Mouse (Mus musculus): ENCODE measurements around the gene Tmem256. TPM values are rescaled to one million over a fixed set of nuclear protein-coding genes. Genes with fewer than 3 reads are reported as not detected.

Tmem256 gene
- polyA plus RNA-seq, 1 experiment from 2014 or later: 434 TPM

DNA sequence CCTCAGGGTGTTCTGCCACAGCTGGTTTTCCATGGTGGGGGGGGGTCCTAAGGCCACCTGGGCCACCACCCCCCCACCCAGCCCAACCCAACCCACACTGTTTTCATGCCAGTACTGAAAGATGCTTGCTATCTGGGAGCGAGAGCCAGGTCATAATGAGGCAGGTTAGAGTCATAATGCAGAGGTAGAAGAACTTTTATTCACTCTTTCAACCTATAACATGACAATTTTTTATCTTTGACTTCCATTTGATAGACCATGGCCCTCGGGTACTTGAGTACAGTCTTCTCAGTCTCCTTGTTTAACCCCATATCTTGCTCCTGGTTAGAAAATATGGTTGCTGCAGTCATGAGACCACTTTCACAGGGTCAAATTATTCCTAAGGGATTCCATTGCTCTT is 19.9 kb upstream of the Tmem256 start, which contains the start of gene Spem2:
Gene Spem2, minus strand, starts transcription at position 101 of the 400 bp plus-strand sequence.
- no peak for ATAC-seq (ENCODE audit: borderline replicate concordance, extremely low read depth, low FRiP score, low TSS enrichment)
- Histone ChIP-seq H3K27me3 (no peaks in the 10 kb centered on the region), H3K4me1 (no peaks in the 10 kb centered on the region), H3K9ac (no peak within 1 kb of the TSS), H3K4me3 (no peak within 1 kb of the TSS), H3K9me3 (no peaks in the 10 kb centered on the region), H3K4me2 (no peak within 1 kb of the TSS), H3K36me3 (no peaks in the 10 kb centered on the region), H3K27ac (no peak within 1 kb of the TSS)
- 77% methylated on average over 2 of the region's 2 CpGs for WGBS

DNA sequence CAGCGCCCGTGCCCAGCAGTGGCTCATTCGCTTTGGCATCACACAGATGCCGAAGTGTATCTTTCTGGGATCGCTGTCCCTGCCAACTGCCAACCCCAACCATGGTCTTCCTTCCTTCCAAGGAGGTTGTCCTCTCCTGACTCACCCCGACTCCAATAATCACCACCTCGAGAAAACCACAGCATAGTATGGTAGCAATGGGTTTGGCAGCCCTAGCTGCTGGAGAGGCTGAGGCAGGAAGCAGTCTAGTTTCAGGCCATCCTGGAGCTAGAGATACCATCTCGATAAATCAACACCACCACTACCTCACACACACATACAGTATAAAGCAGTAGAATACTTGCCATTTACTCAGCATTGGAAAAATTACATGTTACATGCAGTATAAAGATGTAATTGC is 19.4 kb upstream of the Tmem256 start:
- Histone ChIP-seq H3K4me3 (no peak overlapping the region), H3K27ac (no peak overlapping the region), H3K36me3 (no peaks in the 10 kb centered on the region), H3K9ac (no peak overlapping the region), H3K27me3 (no peaks in the 10 kb centered on the region), H3K4me1 (no peaks in the 10 kb centered on the region), H3K9me3 (no peaks in the 10 kb centered on the region), H3K4me2 (no peak overlapping the region)
- ATAC-seq (ENCODE audit: borderline replicate concordance, extremely low read depth, low FRiP score, low TSS enrichment): no peak
- WGBS: 91% methylated on average over 8 of the region's 8 CpGs

GRCm38 (mm10) chr11:69822080-69822479 is 16.2 kb upstream of the Tmem256 start, which contains the start of gene Spem1:
Gene Spem1, minus strand, starts transcription at chr11:69822180.
- Histone ChIP-seq H3K9me3 (no peaks in the 10 kb centered on the region), H3K4me3 (no peak within 1 kb of the TSS), H3K27me3 (no peaks in the 10 kb centered on the region), H3K9ac (no peak within 1 kb of the TSS), H3K4me1 (no peaks in the 10 kb centered on the region), H3K27ac (no peak within 1 kb of the TSS), H3K36me3 (peaks cover 19% of the 10 kb centered on the region), H3K4me2 (no peak within 1 kb of the TSS)
- 92% methylated on average over 3 of the region's 3 CpGs for WGBS
- no peak for ATAC-seq (ENCODE audit: borderline replicate concordance, extremely low read depth, low FRiP score, low TSS enrichment)

- Histone ChIP-seq H3K36me3 (peaks cover 26% of the 10 kb centered on the region), H3K4me2 (no peak overlapping the region)
- WGBS: 72% methylated on average over 2 of the region's 2 CpGs
Measured at GRCm38 (mm10) chr11:69823456-69823855, 14.9 kb upstream of the Tmem256 start.

GRCm38 (mm10) chr11:69828832-69829231 is 9.5 kb upstream of the Tmem256 start:
- no peak overlapping the region for H3K27ac ChIP-seq
- no peak overlapping the region for H3K4me3 ChIP-seq
- 74% methylated on average over 5 of the region's 5 CpGs for WGBS
- H3K4me2 ChIP-seq: no peak overlapping the region
- H3K9ac ChIP-seq: no peak overlapping the region
- H3K4me1 ChIP-seq: peaks cover 6% of the 10 kb centered on the region
- peaks cover 39% of the 10 kb centered on the region for H3K36me3 ChIP-seq
- H3K27me3 ChIP-seq: peaks cover 8% of the 10 kb centered on the region
- H3K9me3 ChIP-seq: no peaks in the 10 kb centered on the region
- no peak for ATAC-seq (ENCODE audit: borderline replicate concordance, extremely low read depth, low FRiP score, low TSS enrichment)

More at GRCm38 (mm10) chr11:69823456-69823855, 14.9 kb upstream of the Tmem256 start:
- H3K4me3 ChIP-seq: no peak overlapping the region
- no peak overlapping the region for H3K27ac ChIP-seq
- H3K4me1 ChIP-seq: no peaks in the 10 kb centered on the region
- no peaks in the 10 kb centered on the region for H3K9me3 ChIP-seq
- H3K9ac ChIP-seq: no peak overlapping the region
- no peak for ATAC-seq (ENCODE audit: borderline replicate concordance, extremely low read depth, low FRiP score, low TSS enrichment)
- H3K27me3 ChIP-seq: no peaks in the 10 kb centered on the region

DNA sequence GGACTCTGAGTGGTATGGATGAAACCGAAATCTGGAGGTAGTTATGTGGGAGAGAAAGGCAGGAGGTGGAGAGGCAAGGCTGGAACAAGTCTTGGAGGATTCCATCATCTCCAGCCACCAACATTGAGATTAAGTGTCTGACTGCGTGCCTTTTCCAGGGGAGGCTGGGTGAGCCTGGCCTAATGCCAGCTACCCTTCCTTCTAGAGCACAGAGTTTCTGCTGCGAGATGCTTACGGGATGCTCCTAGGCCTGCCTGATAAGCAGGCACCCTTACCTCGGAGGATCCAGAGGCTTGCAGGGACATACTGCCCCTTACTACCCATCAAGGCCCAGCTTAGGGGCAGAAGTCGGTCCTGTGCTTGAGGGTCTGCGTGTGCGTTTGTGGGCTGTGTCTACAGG is 4.8 kb upstream of the Tmem256 start:
- peak overlapping the region; percentile 98 for H3K4me2 ChIP-seq
- no peak for ATAC-seq (ENCODE audit: borderline replicate concordance, extremely low read depth, low FRiP score, low TSS enrichment)
- 49% methylated on average over 8 of the region's 8 CpGs for WGBS
- H3K9ac ChIP-seq: peak overlapping the region; percentile 58
- no peak overlapping the region for H3K27ac ChIP-seq
- peak overlapping the region; percentile 37 for H3K4me3 ChIP-seq
- peaks cover 37% of the 10 kb centered on the region for H3K4me1 ChIP-seq
- peaks cover 13% of the 10 kb centered on the region; the same call in 1 of the 2 replicates for H3K36me3 ChIP-seq
- H3K27me3 ChIP-seq: peaks cover 20% of the 10 kb centered on the region
- H3K9me3 ChIP-seq: no peaks in the 10 kb centered on the region

DNA sequence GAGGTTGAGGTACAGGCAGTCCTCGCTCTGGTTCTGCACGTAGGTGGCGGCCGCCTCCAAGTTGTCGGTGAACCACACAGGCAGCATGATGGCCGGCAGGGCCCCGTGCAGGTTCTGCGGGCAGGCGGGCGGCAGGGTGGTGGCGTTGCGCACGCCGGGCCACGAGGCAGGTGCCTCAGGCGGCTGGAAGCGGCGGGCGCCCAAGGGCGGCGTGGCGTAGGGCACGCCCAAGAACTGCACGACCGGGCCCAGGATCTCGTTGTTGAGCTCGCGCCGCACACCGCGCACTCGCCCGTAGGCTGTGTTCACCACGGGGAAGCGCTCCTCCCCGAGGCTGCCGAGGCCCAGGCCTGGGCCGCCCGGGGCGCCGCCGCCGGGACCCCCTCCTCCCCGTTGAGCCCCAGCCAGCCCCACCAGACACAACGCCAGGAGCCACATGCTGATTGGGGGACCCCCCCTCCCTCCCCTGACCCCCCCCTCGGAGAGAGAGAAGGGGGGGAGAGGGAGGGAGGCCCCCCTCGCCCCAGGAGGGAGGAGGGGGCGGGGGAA is 4.2 kb upstream of the Tmem256 start:
- H3K9me3 ChIP-seq: no peaks in the 10 kb centered on the region
- H3K27me3 ChIP-seq: peaks cover 20% of the 10 kb centered on the region
- WGBS: 13% methylated on average over 35 of the region's 48 CpGs
- peaks cover 13% of the 10 kb centered on the region; the same call in 1 of the 2 replicates for H3K36me3 ChIP-seq
- peak overlapping the region; percentile 37 for H3K4me3 ChIP-seq
- H3K9ac ChIP-seq: peak overlapping the region; percentile 58
- ATAC-seq (ENCODE audit: borderline replicate concordance, extremely low read depth, low FRiP score, low TSS enrichment): no peak
- H3K4me1 ChIP-seq: peaks cover 39% of the 10 kb centered on the region
- peak overlapping the region; percentile 98 for H3K4me2 ChIP-seq
- 0 out of 2 replicates have a peak overlapping the region, but pooled peaks have one; percentile 14 for H3K27ac ChIP-seq

DNA sequence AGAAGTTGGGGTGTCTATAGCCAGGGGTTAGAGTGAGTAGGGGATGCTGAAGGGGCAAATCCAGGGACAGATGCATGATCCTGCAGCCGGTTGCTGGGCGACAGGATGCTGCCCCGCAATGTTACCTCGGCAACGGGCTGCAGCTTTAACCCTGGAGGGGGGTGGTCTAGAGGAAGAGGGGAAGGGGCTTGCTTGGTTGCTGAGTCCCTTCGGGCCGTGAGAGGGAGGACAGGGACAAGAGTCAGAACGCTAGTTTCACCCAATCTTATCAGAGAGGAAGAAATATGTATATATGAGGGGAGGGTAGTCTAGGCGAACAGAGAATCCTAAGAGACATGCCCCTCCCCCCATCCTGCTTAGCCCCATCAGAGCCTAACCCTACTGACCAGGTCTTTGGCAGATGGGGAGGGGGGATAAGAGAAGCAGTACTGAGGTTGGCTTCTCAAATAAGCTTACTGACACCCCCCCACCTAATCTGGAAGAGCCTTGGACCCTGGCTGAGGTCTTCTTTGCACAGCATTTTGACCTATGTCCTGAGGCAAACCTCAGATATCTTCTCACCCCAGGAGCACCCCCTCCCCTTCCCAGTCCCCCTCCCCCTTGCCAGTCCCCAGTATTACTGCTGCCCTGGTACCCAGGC is 2.9 kb upstream of the Tmem256 start:
- H3K36me3 ChIP-seq: peaks cover 13% of the 10 kb centered on the region; the same call in 1 of the 2 replicates
- no peak overlapping the region for H3K9ac ChIP-seq
- H3K4me3 ChIP-seq: peak overlapping the region; percentile 71; the same call in 1 of the 2 replicates
- peaks cover 43% of the 10 kb centered on the region for H3K4me1 ChIP-seq
- peaks cover 20% of the 10 kb centered on the region for H3K27me3 ChIP-seq
- ATAC-seq (ENCODE audit: borderline replicate concordance, extremely low read depth, low FRiP score, low TSS enrichment): no peak
- H3K27ac ChIP-seq: no peak overlapping the region
- no peaks in the 10 kb centered on the region for H3K9me3 ChIP-seq
- peak overlapping the region; percentile 98 for H3K4me2 ChIP-seq
- 14% methylated on average over 9 of the region's 9 CpGs for WGBS

DNA sequence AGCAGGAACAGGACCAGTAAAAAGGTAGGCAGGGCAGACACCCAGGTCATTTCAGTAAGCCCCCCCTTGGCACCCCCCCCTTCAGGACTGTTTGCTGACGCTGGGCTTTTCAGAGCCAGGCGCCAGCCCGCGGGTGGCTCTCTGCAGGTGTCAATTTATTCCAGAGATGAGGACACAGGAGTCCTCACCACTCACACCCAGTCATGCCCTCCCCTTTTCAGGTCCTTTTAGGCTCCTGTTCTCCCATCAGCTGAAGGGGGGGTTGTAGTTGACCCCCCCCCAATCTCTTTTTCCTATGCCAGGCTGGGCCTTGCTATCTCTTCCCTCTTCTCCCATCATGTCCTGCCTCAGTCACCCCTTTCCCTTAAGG is 2.4 kb upstream of the Tmem256 start:
- H3K4me1 ChIP-seq: peaks cover 43% of the 10 kb centered on the region
- peak overlapping the region; percentile 71 for H3K4me3 ChIP-seq
- peaks cover 20% of the 10 kb centered on the region for H3K27me3 ChIP-seq
- 0 out of 2 replicates have a peak overlapping the region, but pooled peaks have one; percentile 23 for H3K9ac ChIP-seq
- no peak overlapping the region for H3K27ac ChIP-seq
- H3K4me2 ChIP-seq: peak overlapping the region; percentile 98
- WGBS: 14% methylated on average over 4 of the region's 4 CpGs
- H3K9me3 ChIP-seq: no peaks in the 10 kb centered on the region
- peaks cover 13% of the 10 kb centered on the region; the same call in 1 of the 2 replicates for H3K36me3 ChIP-seq
- ATAC-seq (ENCODE audit: borderline replicate concordance, extremely low read depth, low FRiP score, low TSS enrichment): no peak

GRCm38 (mm10) chr11:69836703-69837576 is 1.4 kb upstream of the Tmem256 start:
- Histone ChIP-seq H3K9ac (peak overlapping the region; percentile 82), H3K4me2 (peak overlapping the region; percentile 98), H3K9me3 (no peaks in the 10 kb centered on the region), H3K27me3 (peaks cover 20% of the 10 kb centered on the region), H3K27ac (peak overlapping the region; percentile 90), H3K4me1 (peaks cover 43% of the 10 kb centered on the region), H3K4me3 (peak overlapping the region; percentile 71), H3K36me3 (peaks cover 13% of the 10 kb centered on the region; the same call in 1 of the 2 replicates)
- WGBS: under 1% methylated on average over 41 of the region's 52 CpGs
- ATAC-seq (ENCODE audit: borderline replicate concordance, extremely low read depth, low FRiP score, low TSS enrichment): no peak

DNA sequence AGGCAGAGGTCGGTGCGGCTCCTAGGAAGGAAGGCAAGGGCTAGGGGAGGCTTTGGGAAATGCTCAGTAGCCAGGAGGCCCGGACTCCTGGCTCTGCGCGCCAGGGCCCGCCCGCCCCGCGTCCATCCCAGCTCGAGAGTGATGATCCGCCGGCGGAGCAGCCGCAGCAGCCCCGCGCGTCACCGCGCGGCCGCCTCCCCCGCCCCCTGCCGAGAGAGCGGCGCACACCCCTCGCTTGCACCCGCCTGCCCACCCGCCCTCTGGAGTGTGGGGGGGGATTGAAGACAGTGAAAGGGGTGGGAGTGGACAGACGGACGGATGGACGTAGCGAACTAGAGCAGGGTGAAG is 736 bp upstream of the Tmem256 start, which contains the start of gene Nlgn2:
Gene Nlgn2, minus strand, starts transcription at position 181 of the 348 bp plus-strand sequence.
- WGBS: 1% methylated on average over 32 of the region's 32 CpGs
- peak within 1 kb of the TSS; percentile 82 for H3K9ac ChIP-seq
- peaks cover 20% of the 10 kb centered on the region for H3K27me3 ChIP-seq
- H3K4me1 ChIP-seq: peaks cover 43% of the 10 kb centered on the region
- peak within 1 kb of the TSS; percentile 98 for H3K4me2 ChIP-seq
- no peaks in the 10 kb centered on the region for H3K9me3 ChIP-seq
- ATAC-seq (ENCODE audit: borderline replicate concordance, extremely low read depth, low FRiP score, low TSS enrichment): peak; percentile 76; the same call in 1 of the 2 replicates
- H3K27ac ChIP-seq: peak within 1 kb of the TSS; percentile 90
- H3K4me3 ChIP-seq: peak within 1 kb of the TSS; percentile 71
- H3K36me3 ChIP-seq: peaks cover 9% of the 10 kb centered on the region; the same call in 1 of the 2 replicates

Data from lung, embryonic 15.5 days (tissue).